Mouse (Mus musculus): ENCODE results near the gene Ifitm10. TPM values are rescaled to one million over a fixed set of nuclear protein-coding genes. Genes with fewer than 3 reads are reported as not detected.
"Not testable (repeated sequence)": the region's sequence is repeated elsewhere in the genome, so short reads cannot be mapped to it uniquely, and the experiment has no call there.

Ifitm10 gene
- polyA plus RNA-seq, 1 experiment from 2014 or later, result 7.5 TPM

GRCm38 (mm10) chr7:142321637-142322306, 51.8 kb downstream of the Ifitm10 start:
- 71% methylated on average over 4 of the region's 10 CpGs for WGBS
- not testable (repeated sequence) for ATAC-seq (ENCODE audit: insufficient number of reproducible peaks, insufficient read depth, low FRiP score, low read depth); H3K27me3 ChIP-seq (ENCODE audit: control insufficient read depth, insufficient read depth, low read length); H3K4me2 ChIP-seq (ENCODE audit: low read length); H3K4me3 ChIP-seq (ENCODE audit: control insufficient read depth in 1 of 2, insufficient read depth in 1 of 2, low read depth in 1 of 2, low read length in 2 of 2); H3K9me3 ChIP-seq (ENCODE audit: control insufficient read depth, low read length); H3K36me3 ChIP-seq (ENCODE audit: control insufficient read depth, insufficient read depth, low read length); H3K9ac ChIP-seq (ENCODE audit: low read length)
- peaks cover 19 to 32% of the 10 kb centered on the region in 2 experiments for H3K4me1 ChIP-seq (ENCODE audit: control insufficient read depth in 2 of 2, insufficient read depth in 2 of 2, low read length in 2 of 2)
- H3K27ac ChIP-seq (replicated peaks in 1 of 2; ENCODE audit: control insufficient read depth in 1 of 2, insufficient read depth in 1 of 2, low read depth in 2 of 2, low read length in 2 of 2), result peak overlapping the region in 1 of 2 experiments; percentile 9; a peak in 1 of 4 replicates

- peaks cover 18 to 30% of the 10 kb centered on the region in 2 experiments for H3K4me1 ChIP-seq (ENCODE audit: control insufficient read depth in 2 of 2, insufficient read depth in 2 of 2, low read length in 2 of 2)
- ATAC-seq (ENCODE audit: insufficient number of reproducible peaks, insufficient read depth, low FRiP score, low read depth), result no peak
- H3K9me3 ChIP-seq (ENCODE audit: control insufficient read depth, low read length), result no peaks in the 10 kb centered on the region
- WGBS, result 22% methylated on average over 2 of the region's 2 CpGs
- no peaks in the 10 kb centered on the region for H3K27me3 ChIP-seq (ENCODE audit: control insufficient read depth, insufficient read depth, low read length)
- no peaks in the 10 kb centered on the region for H3K36me3 ChIP-seq (ENCODE audit: control insufficient read depth, insufficient read depth, low read length)
- peak overlapping the region in 1 of 2 experiments; percentile 48; a peak in 2 of 4 replicates for H3K27ac ChIP-seq (replicated peaks in 1 of 2; ENCODE audit: control insufficient read depth in 1 of 2, insufficient read depth in 1 of 2, low read depth in 2 of 2, low read length in 2 of 2)
- no peak overlapping the region for H3K4me3 ChIP-seq (ENCODE audit: control insufficient read depth in 1 of 2, insufficient read depth in 1 of 2, low read depth in 1 of 2, low read length in 2 of 2)
- peak overlapping the region; percentile 12; the same call in 1 of the 2 replicates for H3K9ac ChIP-seq (ENCODE audit: low read length)
- H3K4me2 ChIP-seq (ENCODE audit: low read length), result no peak overlapping the region
Measured at GRCm38 (mm10) chr7:142320906-142321305, 52.6 kb downstream of the Ifitm10 start.

GRCm38 (mm10) chr7:142319124-142319523, 54.4 kb downstream of the Ifitm10 start:
- Histone ChIP-seq H3K27ac (replicated peaks in 1 of 2; ENCODE audit: control insufficient read depth in 1 of 2, insufficient read depth in 1 of 2, low read depth in 2 of 2, low read length in 2 of 2) (no peak overlapping the region), H3K36me3 (ENCODE audit: control insufficient read depth, insufficient read depth, low read length) (no peaks in the 10 kb centered on the region), H3K9me3 (ENCODE audit: control insufficient read depth, low read length) (no peaks in the 10 kb centered on the region), H3K9ac (ENCODE audit: low read length) (no peak overlapping the region), H3K4me1 (ENCODE audit: control insufficient read depth in 2 of 2, insufficient read depth in 2 of 2, low read length in 2 of 2) (peaks cover 18 to 30% of the 10 kb centered on the region in 2 experiments), H3K4me3 (ENCODE audit: control insufficient read depth in 1 of 2, insufficient read depth in 1 of 2, low read depth in 1 of 2, low read length in 2 of 2) (no peak overlapping the region), H3K4me2 (ENCODE audit: low read length) (no peak overlapping the region), H3K27me3 (ENCODE audit: control insufficient read depth, insufficient read depth, low read length) (no peaks in the 10 kb centered on the region)
- ATAC-seq (ENCODE audit: insufficient number of reproducible peaks, insufficient read depth, low FRiP score, low read depth), result no peak
- WGBS, result 91% methylated on average over 11 of the region's 11 CpGs

GRCm38 (mm10) chr7:142317216-142317615, 56.3 kb downstream of the Ifitm10 start:
- H3K36me3 ChIP-seq (ENCODE audit: control insufficient read depth, insufficient read depth, low read length), result no peaks in the 10 kb centered on the region
- WGBS, result 63% methylated on average over 5 of the region's 5 CpGs
- peaks cover 18 to 30% of the 10 kb centered on the region in 2 experiments for H3K4me1 ChIP-seq (ENCODE audit: control insufficient read depth in 2 of 2, insufficient read depth in 2 of 2, low read length in 2 of 2)
- ATAC-seq (ENCODE audit: insufficient number of reproducible peaks, insufficient read depth, low FRiP score, low read depth), result no peak
- no peak overlapping the region for H3K27ac ChIP-seq (replicated peaks in 1 of 2; ENCODE audit: control insufficient read depth in 1 of 2, insufficient read depth in 1 of 2, low read depth in 2 of 2, low read length in 2 of 2)
- H3K9me3 ChIP-seq (ENCODE audit: control insufficient read depth, low read length), result no peaks in the 10 kb centered on the region
- no peaks in the 10 kb centered on the region for H3K27me3 ChIP-seq (ENCODE audit: control insufficient read depth, insufficient read depth, low read length)
- H3K4me2 ChIP-seq (ENCODE audit: low read length), result no peak overlapping the region
- H3K9ac ChIP-seq (ENCODE audit: low read length), result no peak overlapping the region
- H3K4me3 ChIP-seq (ENCODE audit: control insufficient read depth in 1 of 2, insufficient read depth in 1 of 2, low read depth in 1 of 2, low read length in 2 of 2), result no peak overlapping the region

- H3K27ac ChIP-seq (replicated peaks in 1 of 2; ENCODE audit: control insufficient read depth in 1 of 2, insufficient read depth in 1 of 2, low read depth in 2 of 2, low read length in 2 of 2), result no peak overlapping the region; a peak in 1 of 4 replicates
- H3K4me2 ChIP-seq (ENCODE audit: low read length), result no peak overlapping the region
- H3K4me1 ChIP-seq (ENCODE audit: control insufficient read depth in 2 of 2, insufficient read depth in 2 of 2, low read length in 2 of 2), result peaks cover 18 to 30% of the 10 kb centered on the region in 2 experiments
- H3K9ac ChIP-seq (ENCODE audit: low read length), result no peak overlapping the region
- H3K9me3 ChIP-seq (ENCODE audit: control insufficient read depth, low read length), result no peaks in the 10 kb centered on the region
- H3K4me3 ChIP-seq (ENCODE audit: control insufficient read depth in 1 of 2, insufficient read depth in 1 of 2, low read depth in 1 of 2, low read length in 2 of 2), result no peak overlapping the region
- 25% methylated on average over 6 of the region's 6 CpGs for WGBS
- no peaks in the 10 kb centered on the region for H3K27me3 ChIP-seq (ENCODE audit: control insufficient read depth, insufficient read depth, low read length)
- no peaks in the 10 kb centered on the region for H3K36me3 ChIP-seq (ENCODE audit: control insufficient read depth, insufficient read depth, low read length)
- ATAC-seq (ENCODE audit: insufficient number of reproducible peaks, insufficient read depth, low FRiP score, low read depth), result 0 out of 2 replicates have a peak, but pooled peaks have one; percentile 54
Measured at GRCm38 (mm10) chr7:142316558-142316957, 57.0 kb downstream of the Ifitm10 start.

GRCm38 (mm10) chr7:142314600-142315285, 58.8 kb downstream of the Ifitm10 start:
- Histone ChIP-seq H3K4me2 (ENCODE audit: low read length) (no peak overlapping the region), H3K27me3 (ENCODE audit: control insufficient read depth, insufficient read depth, low read length) (no peaks in the 10 kb centered on the region), H3K4me3 (ENCODE audit: control insufficient read depth in 1 of 2, insufficient read depth in 1 of 2, low read depth in 1 of 2, low read length in 2 of 2) (no peak overlapping the region), H3K9me3 (ENCODE audit: control insufficient read depth, low read length) (no peaks in the 10 kb centered on the region), H3K36me3 (ENCODE audit: control insufficient read depth, insufficient read depth, low read length) (no peaks in the 10 kb centered on the region), H3K9ac (ENCODE audit: low read length) (no peak overlapping the region), H3K27ac (replicated peaks in 1 of 2; ENCODE audit: control insufficient read depth in 1 of 2, insufficient read depth in 1 of 2, low read depth in 2 of 2, low read length in 2 of 2) (no peak overlapping the region), H3K4me1 (ENCODE audit: control insufficient read depth in 2 of 2, insufficient read depth in 2 of 2, low read length in 2 of 2) (peaks cover 13 to 19% of the 10 kb centered on the region in 2 experiments)
- 62% methylated on average over 5 of the region's 5 CpGs for WGBS
- ATAC-seq (ENCODE audit: insufficient number of reproducible peaks, insufficient read depth, low FRiP score, low read depth), result no peak

GRCm38 (mm10) chr7:142303929-142304328, 69.6 kb downstream of the Ifitm10 start:
- H3K4me1 ChIP-seq (ENCODE audit: control insufficient read depth in 2 of 2, insufficient read depth in 2 of 2, low read length in 2 of 2); H3K9ac ChIP-seq (ENCODE audit: low read length); H3K4me3 ChIP-seq (ENCODE audit: control insufficient read depth in 1 of 2, insufficient read depth in 1 of 2, low read depth in 1 of 2, low read length in 2 of 2); H3K27me3 ChIP-seq (ENCODE audit: control insufficient read depth, insufficient read depth, low read length); H3K36me3 ChIP-seq (ENCODE audit: control insufficient read depth, insufficient read depth, low read length); ATAC-seq (ENCODE audit: insufficient number of reproducible peaks, insufficient read depth, low FRiP score, low read depth); H3K27ac ChIP-seq (replicated peaks in 1 of 2; ENCODE audit: control insufficient read depth in 1 of 2, insufficient read depth in 1 of 2, low read depth in 2 of 2, low read length in 2 of 2); H3K9me3 ChIP-seq (ENCODE audit: control insufficient read depth, low read length); H3K4me2 ChIP-seq (ENCODE audit: low read length): not testable (repeated sequence)
- 73% methylated on average over 1 of the region's 1 CpGs for WGBS

Measured in heart, embryonic 14.5 days (tissue).